Mouse (Mus musculus) forebrain, embryonic 10.5 days (tissue): ENCODE measurements at regions not wholly inside any gene's neighbourhood (a gene's known extent, or its start where the extent isn't known, plus 50 kb on each side); places are given as distances from the start of the nearest gene placed in this dataset.

ENCODE experiments used
- DNase-seq: peaks from one replicate; pipeline ENCODE4 v3.0.0-alpha.2; 2017; ENCODE audit warnings: low spot score; ENCODE audit errors: extremely low spot score
- H3K27ac ChIP-seq: fragments of 300-500 bp; sonication (generic); 2 replicates; pipeline ENCODE4 v1.5.1; 2016; ENCODE audit warnings: mild to moderate bottlenecking
- H3K27me3 ChIP-seq: fragments of 300-500 bp; sonication (generic); 2 replicates; pipeline ENCODE4 v1.6.1; 2016; ENCODE audit warnings: mild to moderate bottlenecking; ENCODE audit not compliant: poor library complexity, severe bottlenecking
- H3K36me3 ChIP-seq: fragments of 300-500 bp; sonication (generic); replicated peaks from 2 replicates; pipeline ENCODE4 v1.6.1; 2016; ENCODE audit warnings: mild to moderate bottlenecking, moderate library complexity
- H3K4me1 ChIP-seq: fragments of 300-500 bp; sonication (generic); 2 replicates; pipeline ENCODE4 v1.6.1; 2016
- H3K4me3 ChIP-seq: fragments of 300-500 bp; sonication (generic); 2 replicates; pipeline ENCODE4 v1.5.1; 2016; ENCODE audit warnings: mild to moderate bottlenecking, moderate library complexity
- H3K9me3 ChIP-seq: fragments of 300-500 bp; sonication (generic); 2 replicates; pipeline ENCODE4 v1.6.1; 2016; ENCODE audit warnings: mild to moderate bottlenecking, moderate library complexity
- WGBS: fragments of 180-500 bp; shearing (Covaris S2); methylation state at CpG from one replicate; pipeline ENCODE4 v1.1.7; 2016; 5-methylcytosine and 5-hydroxymethylcytosine counted together

DNA sequence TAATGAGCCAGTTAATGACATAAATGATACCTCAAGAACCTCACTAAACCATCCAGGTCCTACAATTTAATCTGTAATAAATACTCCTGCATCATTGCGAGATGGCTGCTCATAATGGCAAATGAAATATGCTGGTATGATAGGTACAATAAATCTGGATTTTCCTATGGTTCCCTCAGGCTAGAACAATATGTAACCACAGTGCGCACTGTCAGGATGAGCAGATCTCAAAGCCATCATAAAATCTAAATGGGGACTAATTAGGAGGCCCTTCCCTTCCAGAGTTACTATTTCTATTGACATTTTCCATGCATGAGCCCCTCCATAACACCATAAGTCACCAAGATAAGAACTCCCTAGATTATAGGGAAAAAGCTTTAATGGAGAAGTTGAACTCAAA lies 379.8 kb downstream of the Gpd2 start:
- no peaks in the 10 kb centered on the region for H3K36me3 ChIP-seq
- H3K27ac ChIP-seq = peak overlapping the region; percentile 81; the same call in 1 of the 2 replicates
- H3K4me1 ChIP-seq = peaks cover 47% of the 10 kb centered on the region
- H3K4me3 ChIP-seq = no peak overlapping the region; the same call in 1 of the 2 replicates
- DNase-seq = no peak
- no peaks in the 10 kb centered on the region for H3K9me3 ChIP-seq
- peaks cover 23% of the 10 kb centered on the region for H3K27me3 ChIP-seq
- WGBS = 67% methylated on average over 2 of the region's 2 CpGs

DNA sequence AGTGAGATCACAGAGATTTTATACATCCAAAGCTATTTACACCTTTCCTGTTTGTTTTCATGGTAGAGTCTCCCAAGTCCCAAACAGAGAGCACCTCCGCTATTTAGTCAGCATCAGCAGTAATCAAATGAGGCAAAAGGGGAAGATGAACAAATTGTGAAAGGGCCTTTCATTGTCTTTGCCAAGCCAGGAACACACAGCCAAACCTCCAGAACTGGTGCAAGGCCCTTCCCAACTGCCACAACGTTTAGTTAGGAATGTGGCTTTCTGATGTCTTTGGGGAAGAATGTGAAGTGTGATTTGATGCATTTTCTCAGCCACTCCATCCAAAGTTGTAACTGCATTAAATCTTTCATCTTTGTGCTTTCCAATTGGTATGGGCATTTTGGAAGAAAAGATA lies 353.6 kb upstream of the Galnt5 start:
- H3K4me3 ChIP-seq = no peak overlapping the region
- no peaks in the 10 kb centered on the region for H3K4me1 ChIP-seq
- no peaks in the 10 kb centered on the region for H3K9me3 ChIP-seq
- no peaks in the 10 kb centered on the region for H3K36me3 ChIP-seq
- 78% methylated on average over 2 of the region's 2 CpGs for WGBS
- no peaks in the 10 kb centered on the region for H3K27me3 ChIP-seq
- DNase-seq = no peak
- H3K27ac ChIP-seq = no peak overlapping the region

- no peak overlapping the region for H3K27ac ChIP-seq
- no peak for DNase-seq
- H3K36me3 ChIP-seq = no peaks in the 10 kb centered on the region
- no peak overlapping the region for H3K4me3 ChIP-seq
- no peaks in the 10 kb centered on the region for H3K9me3 ChIP-seq
- WGBS = 86% methylated on average over 2 of the region's 2 CpGs
- no peaks in the 10 kb centered on the region for H3K27me3 ChIP-seq
- H3K4me1 ChIP-seq = no peaks in the 10 kb centered on the region
Observed at GRCm38 (mm10) chr2:57644541-57644940, 353.1 kb upstream of the Galnt5 start.

- WGBS = 79% methylated on average over 4 of the region's 4 CpGs
- Histone ChIP-seq H3K9me3 (no peaks in the 10 kb centered on the region), H3K27ac (no peak overlapping the region), H3K27me3 (no peaks in the 10 kb centered on the region), H3K36me3 (no peaks in the 10 kb centered on the region), H3K4me3 (no peak overlapping the region), H3K4me1 (no peaks in the 10 kb centered on the region)
- no peak for DNase-seq
Observed at GRCm38 (mm10) chr2:57649002-57649401, 348.7 kb upstream of the Galnt5 start.

- Histone ChIP-seq H3K27me3 (no peaks in the 10 kb centered on the region), H3K9me3 (no peaks in the 10 kb centered on the region), H3K4me1 (no peaks in the 10 kb centered on the region), H3K27ac (no peak overlapping the region), H3K36me3 (no peaks in the 10 kb centered on the region), H3K4me3 (no peak overlapping the region)
- 86% methylated on average over 4 of the region's 4 CpGs for WGBS
- no peak for DNase-seq
Observed at GRCm38 (mm10) chr2:57657409-57657808, 340.3 kb upstream of the Galnt5 start.

- H3K36me3 ChIP-seq = no peaks in the 10 kb centered on the region
- H3K27ac ChIP-seq = no peak overlapping the region
- DNase-seq = no peak
- no peaks in the 10 kb centered on the region for H3K9me3 ChIP-seq
- H3K4me3 ChIP-seq = no peak overlapping the region
- H3K27me3 ChIP-seq = no peaks in the 10 kb centered on the region
- no peaks in the 10 kb centered on the region for H3K4me1 ChIP-seq
- 90% methylated on average over 1 of the region's 1 CpGs for WGBS
Observed at GRCm38 (mm10) chr2:57661838-57662237, 335.8 kb upstream of the Galnt5 start.

DNA sequence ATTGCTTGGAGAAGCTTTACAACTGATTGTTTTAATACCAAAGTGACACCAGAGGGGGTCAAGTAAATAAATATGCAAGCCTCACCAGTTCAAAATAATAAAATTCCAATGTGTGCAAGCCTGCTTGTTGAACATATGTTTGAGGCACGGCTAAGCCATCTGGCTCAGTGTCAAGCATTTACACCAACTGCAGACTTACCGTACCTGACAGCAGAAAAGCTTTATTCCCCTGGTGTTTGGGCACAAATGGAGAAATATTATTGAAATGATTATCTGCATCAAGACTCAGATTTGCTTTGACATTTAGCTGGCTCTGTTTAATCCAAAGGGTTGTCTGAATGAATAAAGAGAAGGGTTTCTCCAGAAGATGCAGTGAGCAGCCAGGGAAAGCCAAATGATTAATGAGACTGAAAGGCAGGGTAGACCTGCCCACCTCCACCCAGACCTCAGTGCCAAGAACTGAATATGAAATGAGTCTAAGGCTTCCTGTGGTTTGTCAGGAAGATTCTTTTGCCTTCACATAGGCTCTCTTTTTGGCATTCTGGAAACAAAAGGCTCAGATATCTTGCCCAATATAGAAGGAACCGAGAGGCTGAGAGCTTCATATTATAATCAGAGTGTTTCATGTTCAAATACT lies 325.6 kb upstream of the Galnt5 start:
- Histone ChIP-seq H3K9me3 (no peaks in the 10 kb centered on the region), H3K4me1 (0 out of 2 replicates have a peak, but pooled peaks cover 2% of the 10 kb centered on the region), H3K27ac (no peak overlapping the region), H3K27me3 (no peaks in the 10 kb centered on the region), H3K36me3 (no peaks in the 10 kb centered on the region), H3K4me3 (no peak overlapping the region)
- no peak for DNase-seq
- WGBS = 87% methylated on average over 3 of the region's 3 CpGs

DNA sequence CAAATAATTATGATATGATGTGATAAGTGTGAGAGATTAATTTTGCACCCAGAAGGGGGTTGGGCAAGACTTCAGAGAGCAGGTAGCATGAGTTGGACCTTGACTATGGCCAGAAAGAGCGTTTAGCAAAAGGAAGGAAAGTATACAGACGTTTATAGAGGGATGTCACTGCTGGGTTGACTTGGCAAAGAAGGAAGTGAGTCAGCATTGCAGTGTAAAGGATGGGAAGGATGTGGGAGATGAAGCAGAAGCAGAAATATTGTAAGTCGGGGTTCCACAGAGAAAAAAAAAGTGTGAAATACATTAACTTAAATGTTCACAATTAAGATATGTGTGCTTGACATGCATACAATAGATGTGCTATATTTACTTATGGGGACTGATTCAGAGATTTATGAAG lies 307.8 kb upstream of the Galnt5 start:
- WGBS = 83% methylated on average over 3 of the region's 3 CpGs
- DNase-seq = no peak
- Histone ChIP-seq H3K4me3 (no peak overlapping the region), H3K36me3 (no peaks in the 10 kb centered on the region), H3K27ac (no peak overlapping the region), H3K4me1 (no peaks in the 10 kb centered on the region), H3K27me3 (no peaks in the 10 kb centered on the region), H3K9me3 (no peaks in the 10 kb centered on the region)

GRCm38 (mm10) chr2:57696992-57697772 lies 300.5 kb upstream of the Galnt5 start:
- H3K27ac ChIP-seq = peak overlapping the region; percentile 40; the same call in 1 of the 2 replicates
- H3K27me3 ChIP-seq = peaks cover 10% of the 10 kb centered on the region
- H3K4me1 ChIP-seq = peaks cover 36% of the 10 kb centered on the region
- 55% methylated on average over 11 of the region's 11 CpGs for WGBS
- H3K36me3 ChIP-seq = no peaks in the 10 kb centered on the region
- H3K9me3 ChIP-seq = no peaks in the 10 kb centered on the region
- H3K4me3 ChIP-seq = no peak overlapping the region
- no peak for DNase-seq

DNA sequence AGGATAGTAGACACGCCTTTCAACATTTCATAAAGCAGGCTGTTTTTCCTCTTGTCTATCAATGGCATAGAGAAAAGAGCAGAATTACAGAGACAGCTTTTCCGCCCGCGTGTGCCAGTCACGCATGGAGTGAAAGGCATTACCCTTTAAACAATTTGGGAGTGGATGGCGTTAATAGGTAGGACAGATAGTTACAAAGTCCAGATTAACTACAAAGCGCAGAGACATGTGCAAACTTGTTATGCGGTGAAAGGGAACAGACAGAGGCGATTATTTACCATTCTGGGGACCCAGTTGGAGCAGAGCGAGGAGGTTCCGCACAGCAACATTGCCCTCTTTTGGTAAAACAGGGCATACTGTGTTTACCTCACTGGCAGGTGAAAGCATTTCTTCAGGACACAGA lies 299.0 kb upstream of the Galnt5 start:
- peak; percentile 60 for DNase-seq
- Histone ChIP-seq H3K36me3 (no peaks in the 10 kb centered on the region), H3K4me1 (peaks cover 36% of the 10 kb centered on the region), H3K4me3 (peak overlapping the region; percentile 46), H3K27me3 (peaks cover 10% of the 10 kb centered on the region), H3K27ac (peak overlapping the region; percentile 61), H3K9me3 (no peaks in the 10 kb centered on the region)
- 4% methylated on average over 11 of the region's 11 CpGs for WGBS

DNA sequence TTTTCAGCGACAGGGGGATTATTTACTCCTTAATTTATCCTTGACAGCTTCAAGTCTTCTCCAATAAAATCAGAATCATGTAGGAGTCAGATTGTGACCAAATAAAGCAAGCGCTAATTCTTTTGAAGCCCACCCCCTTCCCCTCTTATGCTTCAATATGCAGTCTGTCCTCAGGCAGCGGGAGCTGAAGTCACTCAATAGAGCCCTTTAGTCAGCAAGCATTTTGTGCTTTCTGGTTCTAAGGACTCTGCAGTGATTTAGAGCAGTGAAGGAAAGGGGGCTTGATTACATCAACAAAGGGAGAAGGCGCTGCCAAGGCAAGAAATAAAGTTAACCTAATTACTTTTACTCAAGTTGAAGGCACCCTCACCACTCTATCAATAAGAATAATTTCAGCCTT lies 298.5 kb upstream of the Galnt5 start:
- Histone ChIP-seq H3K4me3 (peak overlapping the region; percentile 46), H3K27me3 (peaks cover 10% of the 10 kb centered on the region), H3K9me3 (no peaks in the 10 kb centered on the region), H3K27ac (peak overlapping the region; percentile 61), H3K36me3 (no peaks in the 10 kb centered on the region), H3K4me1 (peaks cover 36% of the 10 kb centered on the region)
- DNase-seq = peak; percentile 21
- 17% methylated on average over 4 of the region's 4 CpGs for WGBS

- no peak overlapping the region for H3K27ac ChIP-seq
- no peaks in the 10 kb centered on the region for H3K27me3 ChIP-seq
- WGBS = 67% methylated on average over 10 of the region's 10 CpGs
- DNase-seq = no peak
- H3K4me3 ChIP-seq = no peak overlapping the region
- H3K9me3 ChIP-seq = no peaks in the 10 kb centered on the region
- peaks cover 8% of the 10 kb centered on the region for H3K4me1 ChIP-seq
- no peaks in the 10 kb centered on the region for H3K36me3 ChIP-seq
Observed at GRCm38 (mm10) chr2:57716754-57717510, 280.8 kb upstream of the Galnt5 start.
